Mouse (Mus musculus) adrenal gland, postnatal 36 days (tissue): ENCODE measurements around the gene Mad1l1. TPM values are rescaled to one million over a fixed set of nuclear protein-coding genes. Genes with fewer than 3 reads are reported as not detected.

Experiments used
- DNase-seq, 2 experiments: peaks; one replicate each; pipeline ENCODE4 v3.0.0; 2021; ENCODE audit warnings: mixed read lengths in 1 of 2
- total RNA-seq, 2 experiments: library from RNA; stranded (reverse); gene quantifications; 2 replicates each; pipeline ENCODE4 v1.2.3; 2021

Gene Mad1l1
- total RNA-seq, 2 experiments from 2014 or later, result 13.9 to 17.8 TPM

- DNase-seq, result no peak
These were observed 59.0 kb downstream of the Mad1l1 start for GRCm38 (mm10) chr5:140262401-140262800.

DNA sequence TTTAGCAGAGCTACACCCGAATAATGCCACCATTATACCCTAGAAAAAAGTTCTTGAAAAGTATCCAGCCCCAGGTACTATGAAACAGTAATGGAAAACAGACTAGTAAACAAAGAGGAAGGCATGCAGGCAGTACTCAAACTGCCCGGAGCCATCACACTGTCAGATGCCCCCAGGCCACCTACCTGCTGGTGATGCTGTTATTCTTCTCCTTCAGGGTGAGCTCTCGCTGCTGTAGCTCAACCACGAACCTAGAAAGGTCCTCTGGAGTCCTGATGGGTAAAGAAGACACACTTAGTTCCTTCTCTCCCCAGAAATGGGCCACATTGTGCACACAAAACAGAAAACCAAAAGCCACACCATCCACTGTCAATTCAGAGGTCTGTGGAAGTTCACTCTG, 60.0 kb downstream of the Mad1l1 start:
- DNase-seq, result no peak

GRCm38 (mm10) chr5:140258633-140259032, 62.7 kb downstream of the Mad1l1 start:
- no peak for DNase-seq

GRCm38 (mm10) chr5:140258035-140258434, 63.3 kb downstream of the Mad1l1 start:
- no peak for DNase-seq

GRCm38 (mm10) chr5:140257439-140257838, 63.9 kb downstream of the Mad1l1 start:
- no peak for DNase-seq

DNA sequence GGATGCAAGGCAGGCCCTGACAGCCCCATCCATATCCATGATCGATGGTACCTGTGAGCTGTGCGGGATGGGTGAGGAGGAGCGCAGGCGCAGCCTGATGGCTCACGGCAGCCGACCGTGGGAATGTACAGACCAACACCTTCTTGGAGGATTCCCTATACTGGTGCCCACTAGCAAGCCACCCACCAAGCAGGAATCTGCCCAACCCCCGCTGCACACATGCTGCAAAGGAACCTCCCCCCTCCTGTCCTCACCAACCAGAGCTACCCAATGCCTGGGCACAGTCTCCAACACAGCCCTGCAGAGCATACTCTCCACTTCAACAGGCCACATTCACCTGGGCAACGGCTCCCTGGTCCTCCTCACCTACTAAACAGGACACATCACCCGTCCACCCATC, 64.7 kb downstream of the Mad1l1 start:
- no peak for DNase-seq

GRCm38 (mm10) chr5:140255265-140255664, 66.1 kb downstream of the Mad1l1 start:
- no peak for DNase-seq

DNA sequence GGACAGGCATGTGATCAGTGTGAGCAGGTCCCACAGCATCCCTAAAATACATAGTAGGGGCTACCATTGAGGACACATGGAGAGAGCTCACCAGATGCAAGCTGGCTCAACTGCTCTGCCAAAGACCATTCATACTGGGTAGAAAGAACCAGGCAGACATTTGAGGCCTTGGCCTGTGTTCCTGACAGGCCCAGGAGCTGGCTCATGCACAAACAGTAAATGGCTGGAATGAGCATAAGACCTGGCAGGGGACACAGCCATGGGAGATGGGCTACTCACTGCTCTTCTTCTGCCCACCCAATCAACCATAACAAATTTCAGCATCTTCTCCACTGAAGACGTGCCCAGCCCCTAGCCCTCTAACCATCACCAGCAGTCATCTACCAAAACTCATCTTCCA, 66.7 kb downstream of the Mad1l1 start:
- DNase-seq, result no peak

DNA sequence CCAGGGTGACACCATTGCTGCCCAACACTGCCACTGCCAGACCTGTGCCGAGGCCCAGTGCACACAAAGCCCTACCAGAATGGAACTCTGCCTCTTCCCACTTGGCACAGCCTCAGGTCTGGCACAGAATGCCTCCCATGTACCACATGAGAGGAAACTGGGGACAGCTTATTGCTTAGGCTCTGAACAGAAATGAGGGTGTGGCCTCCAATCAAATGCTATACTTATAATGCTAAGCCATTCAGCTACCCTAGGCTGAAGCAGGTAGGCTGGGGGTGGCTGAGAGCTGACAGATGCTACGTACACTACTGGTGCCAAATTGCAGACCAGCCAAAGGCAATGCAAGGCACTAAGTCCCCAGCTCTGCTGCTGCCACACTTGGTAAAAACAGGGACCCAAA, 69.4 kb downstream of the Mad1l1 start:
- peak in 1 of 2 experiments; percentile 22 for DNase-seq

DNA sequence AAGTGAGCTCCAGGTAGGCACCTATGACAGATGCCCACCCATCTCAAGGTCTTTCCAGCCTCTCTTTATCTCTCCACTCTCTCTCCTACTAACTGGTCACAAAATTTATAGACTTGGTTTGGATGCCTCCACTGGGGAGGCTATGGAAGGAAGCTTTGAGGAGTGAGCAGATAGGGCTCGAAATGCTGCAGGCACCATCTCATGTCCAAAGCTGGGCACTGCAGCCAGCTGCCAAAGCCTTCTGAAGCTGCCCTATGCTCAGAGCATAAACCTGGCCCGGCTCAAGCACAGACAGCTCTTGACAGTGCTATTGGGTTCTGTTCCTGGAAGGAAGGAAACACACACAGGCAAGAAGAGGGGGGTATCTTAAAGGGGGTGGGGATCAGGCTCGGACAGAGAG, 71.0 kb downstream of the Mad1l1 start:
- DNase-seq, result peak in 1 of 2 experiments; percentile 12

GRCm38 (mm10) chr5:140249359-140250062, 71.8 kb downstream of the Mad1l1 start:
- no peak for DNase-seq

- DNase-seq, result no peak
These were observed 73.3 kb downstream of the Mad1l1 start for GRCm38 (mm10) chr5:140248101-140248500.

- no peak for DNase-seq
These were observed 81.1 kb downstream of the Mad1l1 start for GRCm38 (mm10) chr5:140240235-140240634.

GRCm38 (mm10) chr5:140238880-140239279, 82.5 kb downstream of the Mad1l1 start:
- DNase-seq, result no peak

DNA sequence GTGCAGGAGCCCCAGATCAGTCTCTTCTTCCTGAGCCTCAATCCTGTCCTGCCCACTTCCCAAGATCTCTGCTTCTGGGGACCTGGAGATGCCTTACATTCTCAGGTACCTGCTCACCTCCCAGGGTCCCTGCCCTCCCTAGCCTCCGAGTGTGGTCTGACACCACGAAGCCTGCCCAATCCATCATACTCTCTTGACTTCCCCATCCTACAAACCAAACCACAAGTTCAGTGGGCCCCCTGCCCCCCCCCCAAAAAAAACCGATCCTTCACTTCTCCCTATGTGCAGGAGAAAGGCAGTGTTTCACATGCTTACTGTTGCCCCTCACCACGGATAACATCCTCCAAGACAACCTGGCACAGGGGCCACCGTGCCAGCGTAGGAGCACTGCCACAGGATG, 90.5 kb downstream of the Mad1l1 start:
- no peak for DNase-seq

GRCm38 (mm10) chr5:140228306-140228705, 93.0 kb downstream of the Mad1l1 start:
- no peak for DNase-seq

GRCm38 (mm10) chr5:140226871-140227270, 94.5 kb downstream of the Mad1l1 start:
- no peak for DNase-seq

DNA sequence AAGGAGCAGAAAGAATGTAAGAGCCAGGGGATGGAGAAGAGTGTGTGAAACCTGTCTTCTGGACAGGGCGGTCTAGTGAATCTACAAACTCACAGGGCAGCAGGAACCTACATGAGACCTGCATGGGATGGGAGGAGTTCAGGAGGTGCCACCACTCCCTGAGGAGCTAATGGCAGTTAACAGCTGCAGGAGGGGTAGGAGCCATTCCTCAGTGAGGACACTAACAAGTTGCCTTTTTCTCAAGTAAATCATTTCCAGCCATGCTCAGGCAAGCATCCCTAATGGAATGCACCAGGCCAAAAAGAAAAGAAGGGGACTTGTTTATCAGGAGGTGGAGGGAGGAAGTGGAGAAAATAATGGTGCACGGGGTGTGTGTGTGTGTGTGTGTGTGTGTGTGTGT, 95.5 kb downstream of the Mad1l1 start:
- no peak for DNase-seq

GRCm38 (mm10) chr5:140225103-140225502, 96.2 kb downstream of the Mad1l1 start:
- no peak for DNase-seq

DNA sequence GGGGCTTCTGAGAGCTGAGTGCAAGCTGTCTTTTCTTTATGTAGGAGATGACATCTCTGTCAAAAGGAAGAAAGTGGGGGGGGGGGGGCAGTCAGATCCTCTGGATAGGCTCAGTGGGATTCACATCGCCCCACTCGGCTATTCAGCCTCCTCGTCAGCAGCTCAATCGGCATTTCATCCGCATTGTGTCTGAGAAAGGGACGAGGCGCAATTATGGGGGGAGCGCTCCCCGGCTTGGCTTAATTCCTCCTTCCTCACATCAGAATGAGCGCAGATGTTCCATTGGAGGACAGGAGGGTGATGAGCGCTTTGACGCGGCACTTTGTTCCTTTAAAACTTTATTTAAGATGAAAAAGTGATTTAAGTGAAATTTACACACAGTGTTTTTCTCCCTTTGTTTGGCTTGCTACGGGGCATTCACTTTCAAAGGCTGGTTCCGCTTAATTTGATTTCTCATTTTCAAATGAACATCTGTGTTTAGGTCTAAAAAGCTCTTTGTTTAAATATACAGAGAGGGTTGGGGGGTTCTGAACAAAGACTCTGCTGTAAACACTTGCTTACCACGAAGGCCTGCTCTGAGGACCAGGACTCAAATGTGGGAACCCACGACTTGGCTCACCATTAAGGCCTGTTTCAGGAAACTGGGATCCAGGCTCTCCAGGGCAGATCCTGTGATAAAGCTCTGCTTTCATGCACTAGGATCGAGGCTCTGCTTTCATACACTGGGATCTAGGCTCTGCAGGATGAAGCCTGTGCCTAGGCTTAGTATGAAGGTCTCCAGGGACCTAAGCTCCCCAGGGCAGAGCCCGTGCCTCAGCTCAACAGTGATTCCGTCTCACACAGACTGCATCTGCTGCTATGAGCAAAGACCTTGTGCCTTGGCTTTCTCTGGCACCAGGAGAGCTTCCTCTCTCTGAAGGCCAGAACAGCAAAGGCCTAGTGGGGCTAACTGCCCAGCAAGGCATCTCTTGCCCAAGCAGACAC, 98.0 kb downstream of the Mad1l1 start:
- DNase-seq, result no peak

DNA sequence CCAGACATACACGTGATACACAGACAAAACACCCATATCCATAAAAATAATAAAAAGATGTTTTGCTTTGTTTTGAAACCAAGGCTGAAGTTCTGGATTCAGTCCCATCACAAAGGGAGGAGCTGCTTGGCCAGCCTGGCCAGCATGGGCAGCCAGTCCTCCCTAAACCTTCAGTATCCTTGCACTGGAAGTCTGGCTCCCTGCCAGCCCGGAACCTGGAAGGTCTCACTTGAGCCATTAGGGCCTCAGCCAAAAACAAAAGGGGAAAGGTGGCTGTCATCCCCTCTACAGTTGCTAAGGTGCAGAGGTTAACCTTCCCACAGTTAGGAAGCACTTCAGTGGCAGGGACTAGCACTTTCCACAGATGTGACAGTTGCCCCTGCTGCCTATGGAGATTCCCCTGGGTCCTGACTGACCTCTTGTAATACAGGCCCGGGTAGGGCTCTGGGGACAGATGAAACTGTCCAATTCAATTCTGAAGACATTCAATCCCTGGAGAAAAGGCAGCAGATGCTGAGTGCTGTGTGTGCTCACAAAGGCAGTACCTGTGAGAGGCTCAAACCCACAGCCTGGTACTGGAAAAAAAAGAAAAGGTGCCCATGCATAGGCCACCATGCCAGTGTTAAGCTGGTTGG, 100.2 kb downstream of the Mad1l1 start:
- peak; percentile 60 to 63 for DNase-seq

DNA sequence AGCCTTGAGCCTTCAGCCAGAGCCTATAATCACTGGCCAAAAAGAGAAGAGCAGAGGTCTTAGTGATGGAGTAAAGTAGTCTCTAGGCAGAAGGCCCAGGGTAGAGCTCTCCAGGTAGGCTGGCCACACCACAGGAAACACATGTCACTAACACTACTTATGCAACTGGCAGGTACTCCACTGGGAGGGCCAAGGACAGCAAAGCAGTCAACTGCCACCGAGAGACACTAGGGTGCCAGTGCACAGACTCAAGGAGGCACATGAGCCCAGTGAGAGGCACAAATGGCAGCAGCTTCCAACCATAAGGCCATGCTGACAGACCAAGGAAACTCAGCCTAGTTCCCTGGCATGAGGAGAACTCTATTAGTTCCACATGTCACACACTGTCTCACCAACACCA, 102.1 kb downstream of the Mad1l1 start:
- DNase-seq, result no peak

GRCm38 (mm10) chr5:140217900-140218299, 103.5 kb downstream of the Mad1l1 start:
- DNase-seq, result peak; percentile 40 to 44
